Mouse (Mus musculus) forelimb bud, embryonic 11.5 days (tissue): ENCODE measurements around the gene Btbd35f21.
"Not testable (repeated sequence)": the region's sequence is repeated elsewhere in the genome, so short reads cannot be mapped to it uniquely, and the experiment has no call there.

Experiments used
- DNase-seq: peaks from one replicate; pipeline ENCODE4 v3.0.0-alpha.2; 2012; ENCODE audit warnings: low read depth, low spot score

Btbd35f21 gene

DNA sequence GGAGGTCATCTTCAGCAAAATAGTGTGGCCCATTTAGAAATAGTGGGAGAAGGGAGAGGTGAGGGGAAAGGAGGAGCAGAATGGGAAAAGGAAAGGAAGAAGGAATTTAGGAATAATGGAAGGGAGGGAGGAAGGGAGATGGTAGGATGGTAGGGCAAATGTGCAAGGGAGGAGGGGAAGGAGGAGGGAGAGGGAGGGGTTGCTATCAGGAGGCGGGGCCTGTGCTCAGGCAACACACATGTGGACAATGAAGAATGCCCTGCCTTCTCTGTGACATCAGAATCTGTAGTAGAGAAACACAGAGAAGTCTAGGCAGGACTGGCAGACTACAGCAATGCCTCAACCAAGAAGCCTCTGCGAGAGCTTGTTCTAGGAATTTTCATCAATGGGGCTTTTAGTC is at the start of gene Btbd35f21:
Gene Btbd35f21 (plus strand): TSS at position 301 of the 400 bp plus-strand sequence.
- DNase-seq, result not testable (repeated sequence)
